Mouse (Mus musculus) A20 (cell line): ENCODE measurements around the gene Smarcc2.

ENCODE experiments used
- DNase-seq: peaks from one replicate; pipeline ENCODE4 v3.0.0-alpha.2; 2011; ENCODE audit warnings: low read depth, low spot score

Smarcc2 gene

DNA sequence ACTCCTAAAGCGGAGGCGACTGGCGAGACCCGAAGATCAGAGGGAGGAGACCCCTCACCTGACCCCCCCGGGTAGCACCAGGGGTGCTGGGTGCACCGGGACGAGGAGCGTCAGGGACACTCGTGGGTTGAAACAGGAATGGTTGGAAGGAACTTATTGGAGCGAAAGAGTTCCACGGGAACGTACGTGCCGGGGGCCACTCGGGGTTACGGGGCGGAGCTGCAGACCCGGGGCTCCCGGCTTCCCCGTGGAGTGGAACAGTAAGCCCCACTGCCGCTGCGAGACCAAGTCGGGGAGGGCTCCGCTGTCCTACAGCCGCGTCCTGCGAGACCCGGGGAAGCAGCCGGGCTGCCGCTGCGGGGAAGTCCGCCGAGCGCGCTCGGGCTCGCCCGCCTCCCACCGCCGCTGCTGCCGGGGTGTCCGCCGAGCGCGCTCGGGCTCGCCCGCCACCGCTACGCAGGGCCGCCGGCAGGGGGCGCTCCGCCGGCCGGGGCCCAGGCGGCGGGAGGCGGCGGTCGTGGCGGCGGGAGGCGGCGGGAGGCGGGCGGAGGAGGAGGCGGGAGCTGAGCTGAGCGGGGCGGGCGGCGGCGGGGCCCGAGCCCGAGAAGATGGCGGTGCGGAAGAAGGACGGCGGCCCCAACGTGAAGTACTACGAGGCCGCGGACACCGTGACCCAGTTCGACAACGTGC lies at the start of gene Smarcc2:
Gene Smarcc2 (plus strand): TSS at position 530 of the 690 bp plus-strand sequence.
- DNase-seq: peak; percentile 87

DNA sequence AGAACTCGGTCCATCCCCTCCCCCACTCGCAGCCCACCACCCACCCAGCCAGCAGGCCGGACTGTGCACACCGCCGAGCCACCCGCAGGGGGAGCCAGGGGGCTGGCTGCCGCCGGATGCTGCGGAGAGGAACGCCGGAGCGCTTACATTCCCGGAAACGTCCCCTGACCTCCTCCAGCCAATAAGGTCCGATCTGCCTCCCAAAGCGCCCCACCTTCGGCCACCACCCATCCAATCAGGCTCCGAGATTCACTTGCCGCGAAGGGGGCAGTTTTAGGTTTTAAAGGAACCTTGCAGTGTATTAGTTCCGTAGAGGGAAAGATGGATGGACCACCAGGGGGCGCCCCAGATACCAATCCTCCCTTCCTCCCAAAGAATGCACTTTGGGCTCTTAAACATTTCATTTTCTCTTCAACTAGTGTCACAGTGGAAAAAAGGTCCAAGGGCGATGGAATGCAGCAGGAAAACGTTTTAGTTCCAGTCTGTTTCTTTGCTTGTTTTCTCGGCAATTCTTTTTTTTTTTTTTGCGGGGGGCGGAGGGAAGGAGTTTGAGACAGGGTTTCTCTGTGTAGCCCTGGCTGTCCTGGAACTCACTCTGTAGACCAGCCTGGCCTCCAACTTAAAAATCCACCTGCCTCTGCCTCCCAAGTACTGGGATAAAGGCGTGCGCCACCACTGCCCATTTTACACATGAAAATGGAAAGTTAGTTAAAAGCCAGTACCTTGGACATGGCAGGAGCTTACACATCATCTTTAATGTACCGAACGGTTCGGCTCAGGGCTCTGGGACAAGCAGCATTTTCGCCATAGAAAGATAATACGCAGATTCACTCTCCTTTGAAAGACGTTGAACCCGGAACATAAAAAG lies 49.1 kb upstream of the Smarcc2 start:
- DNase-seq: peak; percentile 98

DNA sequence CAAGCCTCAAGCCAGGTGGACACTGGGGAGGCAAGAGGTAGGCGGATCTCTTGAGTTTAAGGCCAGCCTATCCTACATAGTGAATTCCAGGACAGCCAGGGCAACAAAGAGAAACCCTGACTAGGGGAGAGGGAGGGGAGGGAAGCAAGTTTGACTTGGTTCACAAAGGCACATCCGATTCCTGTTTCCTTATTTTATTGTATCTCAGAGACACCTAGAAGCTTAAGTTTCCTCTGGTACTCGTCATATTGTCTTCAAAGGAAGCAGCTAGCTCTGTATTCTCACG lies 48.5 kb upstream of the Smarcc2 start:
- peak; percentile 83 for DNase-seq

GRCm38 (mm10) chr10:128411211-128412054 lies 47.6 kb upstream of the Smarcc2 start, which contains the start of the genes Nabp2 and Rnf41:
Nabp2 (minus strand) TSS chr10:128411492.
Rnf41 (plus strand) TSS chr10:128411657.
- peak; percentile 98 for DNase-seq

DNA sequence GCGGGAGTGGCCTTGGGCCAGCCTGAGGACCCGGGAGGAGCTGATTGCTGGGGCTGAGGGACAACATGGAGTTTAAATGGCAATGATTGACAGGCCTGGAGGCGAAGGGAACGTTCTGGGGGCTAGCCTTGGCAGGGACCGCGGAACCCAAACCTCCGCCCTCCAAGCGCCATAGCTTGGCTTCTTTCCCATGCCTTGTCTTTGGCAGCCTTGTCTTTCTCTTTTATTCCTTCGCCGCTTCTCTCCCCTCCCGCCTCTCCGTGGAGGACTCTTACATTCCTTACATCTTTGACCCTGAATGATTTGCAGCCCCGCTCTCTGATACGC lies 47.0 kb upstream of the Smarcc2 start:
- no peak for DNase-seq

DNA sequence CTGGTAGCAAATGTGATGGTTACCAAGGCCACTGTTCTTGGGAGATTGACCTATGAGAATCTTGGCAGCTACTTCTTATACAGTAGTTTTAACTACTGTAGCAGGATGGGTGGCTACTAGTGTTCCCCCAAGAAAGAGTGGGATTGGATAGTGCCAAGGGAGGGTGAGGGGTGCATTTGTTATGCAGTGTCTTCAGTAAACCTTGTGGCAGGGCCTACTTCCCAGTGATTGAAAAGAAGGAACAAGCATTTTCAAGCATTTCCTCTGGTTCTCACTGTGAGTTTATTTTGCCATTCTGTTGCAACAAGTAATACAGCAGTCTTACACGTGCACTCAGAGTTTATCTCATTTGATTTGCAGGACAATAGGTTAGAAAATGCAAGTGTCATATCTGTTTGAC lies 46.5 kb upstream of the Smarcc2 start:
- DNase-seq: peak; percentile 43

DNA sequence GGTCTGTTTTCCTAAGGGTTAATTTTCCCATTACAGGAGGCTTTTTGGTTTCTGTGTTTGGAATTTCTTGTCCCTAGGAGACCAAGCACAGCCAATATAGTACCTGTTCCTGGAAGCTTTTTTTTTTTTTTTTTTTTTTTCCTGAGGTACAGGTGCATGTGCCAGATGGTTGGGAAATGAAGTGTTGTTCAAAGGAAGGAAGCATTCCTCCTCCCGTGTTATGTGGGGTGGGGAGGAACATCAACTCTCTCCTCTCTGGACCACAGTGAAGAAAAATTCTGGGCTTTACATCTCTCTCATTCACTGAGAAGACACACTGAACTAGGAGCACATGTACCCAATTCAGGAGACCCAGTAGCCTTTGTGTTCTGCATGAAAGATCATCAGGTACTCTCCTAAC lies 46.0 kb upstream of the Smarcc2 start:
- DNase-seq: no peak

DNA sequence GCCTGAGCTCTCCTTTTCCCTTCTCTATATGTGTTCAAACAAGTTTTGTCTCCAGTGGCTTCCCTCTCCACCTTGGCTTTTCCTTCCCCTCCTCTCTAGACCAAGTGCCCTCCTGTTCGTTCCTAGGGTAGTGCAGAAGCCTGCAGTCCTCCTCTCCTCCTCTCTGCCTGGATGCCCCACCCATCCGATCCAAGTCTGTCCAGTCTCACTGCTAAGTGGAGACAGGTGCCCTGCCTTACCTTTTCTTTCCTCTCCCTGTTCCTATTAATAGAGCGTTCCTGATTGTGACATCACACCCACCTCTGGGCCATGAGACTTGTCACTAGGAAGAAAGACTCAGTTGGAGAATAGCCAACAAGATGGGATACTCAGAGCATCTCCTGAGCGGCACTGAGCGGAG lies 44.2 kb upstream of the Smarcc2 start:
- no peak for DNase-seq

GRCm38 (mm10) chr10:128422426-128422825 lies 36.6 kb upstream of the Smarcc2 start:
- DNase-seq: no peak

DNA sequence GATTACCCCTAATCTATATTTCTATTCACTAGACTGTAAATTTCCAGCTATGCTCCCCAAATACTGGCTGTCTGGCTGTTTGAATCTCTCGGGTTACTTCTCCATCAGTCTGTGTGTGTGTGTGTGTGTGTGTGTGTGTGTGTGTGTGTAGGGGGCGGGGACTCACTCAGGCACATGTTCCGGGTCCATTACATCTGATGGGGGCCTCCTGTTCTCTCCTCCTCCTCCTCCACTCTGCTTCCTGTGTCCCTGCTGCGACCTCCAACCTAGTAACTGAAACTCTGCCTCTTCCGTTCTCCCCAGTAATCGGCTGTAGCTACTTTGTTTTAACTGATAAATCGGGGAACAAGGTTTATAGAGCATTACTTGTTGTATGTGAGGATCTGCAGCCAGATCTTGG lies 34.4 kb upstream of the Smarcc2 start:
- no peak for DNase-seq

DNA sequence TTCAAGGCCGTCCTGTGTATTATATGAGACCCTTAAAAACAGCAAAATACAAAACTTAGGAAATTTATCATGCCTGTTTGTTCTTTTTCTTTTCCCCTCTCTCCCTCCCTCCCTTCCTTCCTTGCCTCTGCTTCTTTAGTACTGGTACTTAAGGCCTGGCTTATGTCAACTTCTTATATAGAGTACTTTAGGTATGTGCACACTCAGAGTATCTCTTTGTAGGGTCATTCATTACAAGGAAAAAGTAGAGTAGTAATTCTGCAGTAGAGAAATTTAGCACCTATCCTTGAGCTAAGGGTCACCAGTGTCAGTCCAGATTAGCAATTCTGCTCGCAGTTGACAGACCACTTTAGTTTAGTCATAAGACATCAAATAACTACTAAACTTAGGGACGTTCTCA lies 33.8 kb upstream of the Smarcc2 start:
- no peak for DNase-seq

GRCm38 (mm10) chr10:128429052-128429451 lies 30.0 kb upstream of the Smarcc2 start:
- no peak for DNase-seq

DNA sequence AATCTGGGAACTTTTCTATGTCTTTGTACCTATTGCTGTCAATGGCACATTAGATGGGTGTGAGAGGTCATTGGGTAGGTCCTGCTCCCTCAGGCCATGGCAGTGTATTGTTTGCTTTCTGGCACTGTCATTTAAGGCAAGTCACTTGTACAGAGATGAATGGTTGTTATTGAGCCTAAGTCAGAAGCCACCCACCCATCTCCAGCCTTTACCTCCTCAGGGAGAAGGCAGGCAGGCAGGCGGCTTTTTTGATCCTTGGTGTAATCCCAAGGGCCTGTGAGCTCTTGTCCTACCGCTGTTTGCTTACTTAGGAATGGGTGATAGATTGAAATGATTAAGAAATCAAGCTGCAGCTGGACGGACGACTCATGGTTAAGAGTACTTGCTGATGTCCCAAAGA lies 29.6 kb upstream of the Smarcc2 start:
- no peak for DNase-seq

DNA sequence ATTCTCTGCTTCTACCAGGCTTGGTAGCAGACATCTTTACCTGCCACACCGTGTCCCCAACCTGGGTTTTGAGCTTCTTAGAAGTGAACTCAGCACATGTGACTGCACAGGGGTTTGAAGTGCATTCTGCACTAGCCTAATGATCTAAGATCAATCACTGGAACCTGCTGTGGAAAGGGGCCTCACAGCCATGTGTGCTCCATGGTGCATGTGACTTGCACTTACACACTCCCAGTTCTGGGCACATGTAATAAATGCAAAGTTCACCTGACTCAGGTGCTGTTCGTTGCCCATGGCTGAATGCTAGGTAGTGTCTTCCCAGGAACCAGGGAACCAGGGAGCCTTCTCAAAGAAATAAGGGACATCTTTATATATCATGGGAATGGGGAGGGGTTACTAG lies 25.6 kb upstream of the Smarcc2 start:
- peak; percentile 49 for DNase-seq

DNA sequence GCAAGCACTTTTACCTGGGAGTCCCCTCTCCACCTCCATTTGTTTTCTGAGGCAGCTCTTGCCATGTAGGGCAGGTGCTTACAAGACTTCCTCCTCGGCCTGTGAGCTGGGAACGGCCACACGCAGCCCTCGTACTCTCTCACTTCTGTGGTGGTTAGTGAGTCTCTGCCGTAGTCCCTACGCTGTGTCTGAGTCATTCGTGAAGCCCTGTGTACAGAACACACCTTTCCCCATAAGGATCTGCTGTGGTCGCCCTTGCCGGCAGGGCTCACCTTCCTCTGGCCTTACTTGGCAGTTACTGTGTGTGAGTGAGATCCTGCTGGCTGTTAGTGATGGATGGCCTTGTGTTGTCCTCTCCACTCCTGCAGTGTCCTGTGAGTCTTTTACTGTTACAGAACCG lies 24.4 kb upstream of the Smarcc2 start:
- peak; percentile 90 for DNase-seq

DNA sequence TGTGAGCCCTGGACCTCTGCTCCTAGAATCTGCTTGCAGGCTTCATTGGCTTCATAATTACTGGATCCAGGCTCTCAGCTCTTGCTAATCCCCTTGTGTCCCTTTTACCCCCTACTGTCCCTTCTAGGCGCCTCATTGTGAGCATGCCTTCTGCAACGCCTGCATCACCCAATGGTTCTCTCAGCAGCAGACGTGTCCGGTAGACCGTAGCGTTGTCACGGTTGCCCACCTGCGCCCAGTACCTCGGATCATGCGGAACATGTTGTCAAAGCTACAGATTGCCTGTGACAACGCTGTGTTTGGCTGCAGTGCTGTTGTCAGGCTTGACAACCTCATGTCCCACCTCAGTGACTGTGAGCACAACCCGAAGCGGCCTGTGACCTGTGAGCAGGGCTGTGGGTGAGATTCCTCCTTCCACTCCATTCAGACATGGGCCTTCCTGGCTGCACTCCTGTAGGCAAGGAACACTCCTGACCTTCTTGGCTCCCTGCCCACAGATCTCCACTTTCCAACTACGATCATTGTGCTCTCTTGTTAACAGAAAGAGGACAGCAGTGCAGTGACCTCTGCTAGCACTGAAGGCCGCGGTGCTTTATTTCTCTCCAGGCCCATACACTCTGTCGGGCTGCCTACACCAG lies 23.7 kb upstream of the Smarcc2 start:
- DNase-seq: peak; percentile 96

GRCm38 (mm10) chr10:128435873-128436272 lies 23.2 kb upstream of the Smarcc2 start:
- DNase-seq: no peak

DNA sequence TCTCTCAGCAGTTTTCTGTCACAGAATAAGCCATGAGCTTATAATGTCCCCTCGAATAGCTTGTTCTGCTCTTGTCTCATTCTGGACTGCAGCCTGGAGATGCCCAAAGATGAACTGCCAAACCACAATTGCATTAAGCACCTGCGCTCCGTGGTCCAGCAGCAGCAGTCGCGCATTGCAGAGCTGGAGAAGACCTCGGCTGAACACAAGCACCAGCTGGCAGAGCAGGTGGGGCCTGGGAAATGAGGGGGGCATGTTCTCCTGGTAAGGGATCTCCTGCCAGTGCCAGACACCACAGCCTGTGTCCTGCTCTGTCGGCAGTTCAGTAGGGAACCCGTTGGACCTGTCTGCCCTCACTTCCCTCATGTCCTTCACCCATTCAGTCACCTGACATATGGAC lies 22.7 kb upstream of the Smarcc2 start:
- peak; percentile 79 for DNase-seq

- peak; percentile 89 for DNase-seq
Measured at GRCm38 (mm10) chr10:128438675-128439279, 20.3 kb upstream of the Smarcc2 start.

DNA sequence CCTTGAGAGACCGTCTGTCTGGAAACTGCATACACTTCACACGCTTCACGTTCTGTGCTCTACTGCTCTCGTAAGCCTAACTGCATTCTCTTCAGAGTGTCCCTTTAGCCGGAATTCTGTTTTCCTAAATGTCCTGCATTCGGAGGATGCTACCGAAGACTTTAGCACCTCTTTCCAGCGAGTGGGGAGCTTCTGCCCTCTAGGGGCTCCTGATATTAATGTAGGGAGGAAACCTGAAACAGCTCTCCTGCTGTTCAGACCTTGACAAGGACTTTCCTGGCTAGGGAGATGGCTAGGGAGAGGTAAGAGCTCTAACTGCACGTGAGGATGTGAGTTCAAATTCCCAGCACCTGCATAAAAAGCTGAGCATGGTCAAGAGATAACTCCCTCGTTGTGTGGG lies 18.6 kb upstream of the Smarcc2 start:
- peak; percentile 48 for DNase-seq

GRCm38 (mm10) chr10:128441324-128442119 lies 17.5 kb upstream of the Smarcc2 start:
- peak; percentile 48 for DNase-seq
